Mouse (Mus musculus): Measurements from ENCODE around the gene Hoxb2.

DNA sequence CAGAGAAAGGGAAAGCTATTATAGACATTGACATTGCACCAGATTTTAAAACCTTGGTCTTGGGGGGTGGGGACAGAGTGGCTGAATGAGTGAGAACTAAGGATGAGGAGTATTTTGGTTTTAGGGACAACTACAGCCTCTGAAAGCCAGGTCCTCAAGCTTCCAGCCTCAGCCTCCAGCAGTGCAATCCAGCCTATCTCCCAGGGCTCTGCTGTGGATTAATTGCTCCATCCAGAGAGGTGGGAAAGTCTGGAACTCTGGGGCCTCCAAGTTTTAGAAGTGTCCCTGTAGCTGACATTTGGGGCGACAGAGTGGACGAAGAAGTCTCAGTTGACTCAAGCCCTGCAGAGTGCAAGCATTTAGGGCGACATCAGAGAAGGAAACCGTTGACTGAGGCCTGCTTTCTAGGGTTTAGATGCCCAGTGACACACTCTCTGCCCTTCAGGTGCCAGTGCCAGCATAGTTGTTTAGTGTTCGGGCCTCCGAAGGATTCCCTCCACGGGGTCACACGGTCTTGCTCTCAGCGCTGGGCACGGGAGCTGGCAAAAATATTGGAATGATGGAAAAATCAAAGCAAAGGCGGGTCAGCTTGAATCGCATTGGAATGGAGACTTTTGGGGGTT, 36.4 kb upstream of the Hoxb2 start:
- TF ChIP-seq CTCF (conservative IDR thresholded peaks at IDR 0.05; ENCODE audit: low read length): no peak
- TF ChIP-seq NANOG (IDR thresholded peaks at IDR 0.05; ENCODE audit: borderline replicate concordance, low read length): no peak
